Mouse (Mus musculus) embryo, embryonic 10 days (tissue): ENCODE data around the gene Dnah7c.
A peak's percentile ranks its signal among the peaks of the same experiment; 100 is the strongest.
"Not testable (repeated sequence)": the region's sequence is repeated elsewhere in the genome, so short reads cannot be mapped to it uniquely, and the experiment has no call there.

Experiments used
- DNase-seq: peaks from one replicate; pipeline ENCODE4 v3.0.0-alpha.2; 2015; ENCODE audit warnings: low spot score

Gene Dnah7c

GRCm38 (mm10) chr1:46729731-46730130 is 304.3 kb downstream of the Dnah7c start:
- DNase-seq = not testable (repeated sequence)

GRCm38 (mm10) chr1:46733405-46734106 is 308.2 kb downstream of the Dnah7c start:
- DNase-seq = not testable (repeated sequence)

- DNase-seq = not testable (repeated sequence)
These were observed 309.1 kb downstream of the Dnah7c start for GRCm38 (mm10) chr1:46734455-46734854.

- not testable (repeated sequence) for DNase-seq
These were observed 339.2 kb downstream of the Dnah7c start for GRCm38 (mm10) chr1:46764600-46764999.

DNA sequence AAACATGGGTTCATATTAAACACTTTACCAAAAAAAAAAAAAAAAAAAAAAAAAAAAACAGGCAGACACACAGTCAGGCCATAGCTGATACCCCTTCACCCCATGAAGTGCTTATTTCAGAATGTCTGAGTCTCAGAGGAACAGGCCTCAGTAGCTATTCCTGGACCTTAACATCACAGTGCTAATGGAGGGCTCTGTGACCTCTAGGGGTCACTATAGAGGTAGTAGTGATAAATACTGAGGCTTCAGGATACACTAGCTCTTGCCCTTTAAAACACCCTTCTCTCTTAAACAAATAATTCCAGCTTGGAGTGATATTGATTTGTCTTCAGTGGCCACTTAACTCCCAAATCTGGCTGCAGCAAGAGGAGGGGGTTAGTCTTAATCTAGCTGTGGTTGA is 343.9 kb downstream of the Dnah7c start:
- DNase-seq = peak; percentile 38

DNA sequence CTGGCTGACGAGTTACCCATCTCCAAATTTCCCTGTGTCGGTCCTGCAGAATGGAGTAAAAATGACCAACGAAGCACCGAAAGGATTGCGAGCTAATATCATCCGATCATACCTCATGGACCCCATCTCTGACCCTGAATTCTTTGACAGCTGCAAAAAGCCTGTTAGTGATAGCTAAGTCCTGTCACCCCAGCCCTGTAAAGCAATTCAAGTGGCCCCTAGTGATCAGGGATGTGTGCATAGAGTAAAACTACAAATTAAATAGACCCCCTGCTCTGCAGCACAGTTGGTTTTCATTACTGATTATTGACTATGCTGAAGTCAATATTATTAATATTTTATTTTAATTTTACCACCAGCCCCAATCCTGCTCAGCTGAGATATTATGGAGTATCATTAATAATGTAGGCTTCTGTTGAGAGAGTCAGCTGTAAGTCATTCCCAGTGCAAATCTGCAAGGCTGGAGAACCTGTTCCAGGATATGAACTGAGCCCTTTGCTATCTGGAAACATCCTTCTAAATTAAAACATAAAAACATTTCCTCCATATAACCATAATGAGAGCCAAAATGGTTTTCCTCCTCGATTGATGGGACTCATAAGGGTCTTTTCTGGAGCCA is 344.8 kb downstream of the Dnah7c start:
- not testable (repeated sequence) for DNase-seq

- DNase-seq = not testable (repeated sequence)
These were observed 356.8 kb downstream of the Dnah7c start for GRCm38 (mm10) chr1:46782227-46782626.

DNA sequence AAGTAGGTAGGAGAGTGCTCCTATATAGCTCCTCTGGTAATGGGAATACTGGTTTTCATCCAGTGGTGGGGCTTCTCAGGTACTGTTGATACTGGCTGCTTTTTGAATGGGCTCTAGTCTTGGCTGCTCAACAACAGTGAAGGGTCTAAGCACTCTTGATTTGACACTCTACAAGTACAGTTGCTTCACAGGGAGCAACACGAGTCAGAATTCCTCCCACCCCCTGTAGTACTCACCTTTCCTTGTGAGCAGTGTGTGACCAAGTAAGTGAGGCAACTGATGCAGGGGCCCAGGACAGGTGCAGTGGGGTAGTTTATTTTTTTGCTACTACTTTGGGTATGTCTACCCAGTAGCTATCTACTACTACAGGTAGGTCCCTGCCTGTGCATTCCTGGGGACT is 379.7 kb downstream of the Dnah7c start:
- no peak for DNase-seq

DNA sequence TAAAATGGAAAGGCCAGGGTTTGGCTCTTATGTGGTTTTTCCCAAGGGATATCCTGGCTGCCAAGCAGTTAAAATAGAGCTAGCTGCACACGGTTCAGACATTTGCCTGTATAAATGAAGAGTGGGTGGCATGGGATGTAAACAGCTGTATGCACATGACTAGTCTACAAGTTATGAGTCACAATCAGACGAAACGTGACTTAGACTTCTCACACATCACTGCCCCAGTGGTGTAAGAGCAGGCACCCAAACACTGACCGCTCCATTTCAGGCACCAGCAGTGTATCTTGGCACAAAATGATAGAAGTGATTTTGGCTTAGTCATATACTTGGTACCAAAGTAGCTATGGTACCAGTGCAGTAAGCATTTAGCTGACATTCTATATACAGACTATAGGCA is 383.2 kb downstream of the Dnah7c start:
- not testable (repeated sequence) for DNase-seq

DNA sequence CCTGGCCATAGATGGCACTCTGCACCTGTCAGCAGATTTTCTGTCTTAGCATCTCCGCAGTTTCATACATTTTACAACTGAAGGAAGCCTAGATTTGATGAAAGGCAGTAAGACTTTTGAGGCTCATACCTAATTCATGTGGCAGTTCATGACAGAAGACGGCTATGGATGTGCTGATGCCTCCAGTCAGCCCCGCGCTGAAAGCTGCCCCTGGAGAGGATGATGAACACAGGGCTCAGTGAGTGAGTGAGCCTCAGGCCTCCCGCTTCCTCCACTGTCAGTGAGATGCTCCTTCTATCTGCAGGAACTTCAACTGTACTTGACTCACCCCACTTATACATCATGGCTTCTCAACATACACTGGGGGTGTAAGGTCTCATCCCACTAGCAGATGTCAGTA is 392.5 kb downstream of the Dnah7c start:
- no peak for DNase-seq

DNA sequence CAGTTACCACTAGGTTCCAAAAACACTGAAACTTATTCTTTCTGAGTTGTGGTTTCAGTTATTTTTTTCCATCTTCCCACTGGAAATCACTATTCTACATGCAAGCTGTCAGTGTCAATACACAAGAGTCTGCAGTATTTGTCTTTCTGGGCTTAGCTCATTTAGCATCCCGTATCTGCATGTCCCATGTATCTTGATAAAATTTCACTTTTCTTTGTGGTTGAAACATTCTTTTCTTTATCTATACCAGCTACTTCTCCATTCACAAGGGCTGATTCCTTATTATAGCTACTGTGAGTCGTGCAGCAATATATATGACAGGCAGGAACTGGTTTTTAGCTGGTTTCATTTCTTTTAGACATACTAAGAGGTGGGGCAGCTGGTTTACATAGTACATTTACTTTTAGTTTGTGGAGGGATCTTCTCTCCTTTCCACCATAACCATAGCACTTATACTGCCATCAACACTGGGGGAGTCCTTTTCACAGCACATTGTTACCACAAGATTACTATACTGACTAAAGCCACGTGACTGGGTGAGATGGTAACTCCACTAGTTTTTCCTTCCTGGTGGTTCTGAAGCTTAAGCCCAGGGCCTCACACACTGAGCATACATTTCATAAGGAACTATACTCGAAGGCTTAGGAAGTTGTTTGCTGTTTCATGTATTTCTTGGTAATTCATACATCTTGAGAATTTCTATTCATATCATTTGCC is 397.0 kb downstream of the Dnah7c start:
- no peak for DNase-seq

- DNase-seq = no peak
These were observed 404.9 kb downstream of the Dnah7c start for GRCm38 (mm10) chr1:46830066-46830843.

DNA sequence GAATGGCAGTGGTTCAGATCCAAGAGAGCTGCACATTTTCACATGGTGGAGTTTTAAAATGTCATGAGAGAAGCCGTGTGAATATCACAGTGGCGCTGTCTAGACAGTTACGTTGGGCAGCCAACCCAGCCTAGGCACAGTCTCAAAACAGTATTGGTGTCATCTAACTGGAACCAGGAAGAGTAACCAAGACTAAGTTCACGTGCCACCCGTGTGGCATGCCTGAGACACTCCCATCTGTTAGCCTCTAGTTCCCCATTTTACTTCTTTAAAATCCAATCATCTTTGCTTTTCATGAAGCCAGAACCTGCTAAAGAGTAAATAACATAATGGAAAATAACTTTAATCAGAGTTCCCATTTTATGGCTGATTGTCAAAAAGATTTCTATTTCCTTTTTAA is 406.5 kb downstream of the Dnah7c start:
- no peak for DNase-seq

GRCm38 (mm10) chr1:46843406-46843805 is 418.0 kb downstream of the Dnah7c start:
- no peak for DNase-seq

DNA sequence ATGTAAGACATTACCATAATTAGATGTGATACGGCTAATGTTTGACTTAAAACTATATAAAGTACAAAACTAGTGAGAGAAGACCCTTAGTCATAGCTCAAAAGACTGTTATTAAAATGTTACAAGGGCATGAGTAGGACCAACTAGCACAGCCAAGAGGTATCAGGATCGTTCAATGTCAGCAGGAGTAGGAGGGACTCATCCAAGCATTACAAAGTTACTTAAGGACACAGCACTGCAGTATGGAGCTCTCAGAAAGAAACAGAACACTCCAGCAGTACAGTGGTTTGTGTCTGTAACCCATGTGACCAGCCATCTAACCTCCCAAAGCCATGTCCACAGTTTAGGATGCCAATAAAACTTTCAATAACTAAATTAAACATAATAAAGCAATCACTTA is 418.9 kb downstream of the Dnah7c start:
- no peak for DNase-seq

DNA sequence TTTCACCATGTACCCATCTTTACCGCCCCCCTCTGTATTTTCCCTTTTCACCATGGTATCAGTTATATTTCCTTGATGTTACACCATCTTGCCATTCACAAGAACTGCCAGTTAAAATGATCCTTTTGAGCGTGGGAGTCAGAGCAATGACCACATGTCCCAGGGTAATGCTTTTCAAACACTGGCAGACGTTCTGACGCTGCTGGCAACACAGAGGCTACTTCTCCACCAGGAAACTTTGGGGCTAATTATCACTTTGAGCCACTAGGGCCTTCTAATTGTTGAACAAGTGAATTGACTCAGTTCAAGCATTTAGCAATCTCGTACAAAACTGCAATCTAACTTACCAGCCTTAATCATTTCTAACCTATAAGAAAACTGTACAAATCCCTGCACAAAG is 419.8 kb downstream of the Dnah7c start:
- DNase-seq = peak; percentile 7

DNA sequence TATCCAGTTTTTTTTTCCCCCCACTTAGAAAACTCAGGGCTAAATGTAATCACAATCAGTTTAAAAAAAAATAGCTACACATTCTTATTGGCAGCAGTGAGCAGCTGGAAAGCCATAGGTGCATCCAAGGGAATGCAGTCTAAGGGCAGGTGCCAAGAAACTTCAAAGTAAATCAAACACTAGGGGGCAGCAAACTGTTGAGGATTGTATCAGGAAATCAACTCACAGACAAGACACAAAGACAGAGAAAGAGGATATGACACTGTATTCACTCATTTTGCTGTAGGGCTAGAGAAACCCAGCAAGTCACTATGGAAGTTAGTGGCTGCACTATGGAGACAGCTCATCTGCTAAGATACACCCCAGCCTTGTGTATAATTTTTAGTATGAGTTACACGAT is 424.4 kb downstream of the Dnah7c start:
- DNase-seq = peak; percentile 86

GRCm38 (mm10) chr1:46851586-46851985 is 426.2 kb downstream of the Dnah7c start:
- no peak for DNase-seq

GRCm38 (mm10) chr1:46852216-46852599 is 426.8 kb downstream of the Dnah7c start:
- DNase-seq = no peak

DNA sequence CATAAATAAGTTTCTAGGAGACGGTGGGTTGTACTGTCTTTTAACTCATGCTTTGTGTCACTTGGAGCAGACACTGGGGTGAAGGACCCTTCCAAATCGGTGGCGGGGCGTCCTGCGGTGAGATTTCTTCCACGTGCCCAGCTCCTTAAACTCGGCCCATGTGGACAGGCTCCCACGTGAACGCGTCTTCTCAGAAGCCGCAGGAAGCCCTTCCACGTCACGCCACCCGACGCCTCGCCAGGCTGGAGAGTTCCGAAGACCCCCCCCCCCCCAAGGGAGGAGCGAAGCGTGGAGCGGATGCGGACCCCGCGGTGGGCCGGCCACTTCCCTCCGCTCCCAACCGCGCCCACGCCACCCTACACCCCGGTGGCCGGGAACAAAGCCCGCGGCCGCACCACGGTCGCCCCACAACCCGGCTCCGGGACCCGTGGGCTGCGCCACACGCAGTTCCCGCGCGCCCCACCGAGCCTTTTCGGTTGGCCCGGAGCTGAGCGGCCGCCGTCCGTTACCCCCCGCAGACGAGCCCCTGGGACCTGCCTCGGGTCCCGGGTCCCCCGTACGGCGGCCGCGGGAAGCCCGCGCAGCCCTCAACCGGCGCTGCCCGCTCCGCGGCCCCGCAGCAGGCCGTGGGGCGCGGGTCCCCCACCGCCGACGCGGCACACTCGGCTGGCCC is 427.3 kb downstream of the Dnah7c start:
- peak; percentile 82 for DNase-seq

- DNase-seq = peak; percentile 96
These were observed 428.1 kb downstream of the Dnah7c start for GRCm38 (mm10) chr1:46853317-46854035.
